Mouse (Mus musculus) monocyte, adult 5-6 weeks (primary cell): ENCODE results near the gene Cptp. TPM values are rescaled to one million over a fixed set of nuclear protein-coding genes. Genes with fewer than 3 reads are reported as not detected.

ENCODE experiments used
- ATAC-seq: fragments of 153-309, 156-312 bp; replicated peaks from 2 replicates; pipeline ENCODE4 v1.8.0; 2017; ENCODE audit warnings: mild to moderate bottlenecking; ENCODE audit not compliant: low TSS enrichment, insufficient number of reproducible peaks, severe bottlenecking, poor library complexity, low FRiP score
- total RNA-seq: library from RNA; stranded (forward); fragments of 200-1000, 200-491, 200-594 nt; gene quantifications from 3 replicates; pipeline ENCODE4 v1.2.3, GENCODE M21; 2017

Cptp gene
- total RNA-seq, 1 experiment from 2014 or later: 5.7 TPM

GRCm38 (mm10) chr4:155847591-155848352, 21.5 kb downstream of the Cptp start:
- ATAC-seq: no peak

GRCm38 (mm10) chr4:155846871-155847578, 22.2 kb downstream of the Cptp start, which contains the start of gene Dvl1:
Gene Dvl1 (plus strand): TSS chr4:155847402.
- peak; percentile 36 for ATAC-seq

- ATAC-seq: no peak
Observed at GRCm38 (mm10) chr4:155843231-155843630, 26.0 kb downstream of the Cptp start.

GRCm38 (mm10) chr4:155841651-155842270, 27.5 kb downstream of the Cptp start:
- no peak for ATAC-seq

DNA sequence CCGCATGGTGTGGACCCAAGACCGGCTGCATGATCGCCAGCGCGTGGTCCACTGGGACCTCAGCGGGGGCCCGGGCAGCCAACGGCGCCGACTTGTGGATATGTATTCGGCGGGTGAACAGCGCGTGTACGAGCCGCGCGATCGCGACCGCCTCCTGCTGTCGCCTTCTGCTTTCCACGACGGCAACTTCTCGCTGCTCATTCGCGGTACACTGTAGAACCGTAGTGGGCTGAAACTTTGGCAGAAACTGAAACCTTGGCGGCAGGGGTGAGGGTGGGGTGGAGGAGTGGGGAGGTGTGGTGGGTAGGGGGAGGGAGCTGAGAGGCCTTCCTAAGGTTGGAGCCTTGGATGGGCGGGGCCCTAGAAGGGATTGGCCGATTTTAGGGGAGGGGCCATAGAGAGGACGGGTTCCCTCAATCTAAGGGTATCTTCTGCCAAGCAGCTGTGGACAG, 28.2 kb downstream of the Cptp start:
- peak; percentile 68 for ATAC-seq

GRCm38 (mm10) chr4:155840076-155841002, 28.9 kb downstream of the Cptp start:
- no peak for ATAC-seq

DNA sequence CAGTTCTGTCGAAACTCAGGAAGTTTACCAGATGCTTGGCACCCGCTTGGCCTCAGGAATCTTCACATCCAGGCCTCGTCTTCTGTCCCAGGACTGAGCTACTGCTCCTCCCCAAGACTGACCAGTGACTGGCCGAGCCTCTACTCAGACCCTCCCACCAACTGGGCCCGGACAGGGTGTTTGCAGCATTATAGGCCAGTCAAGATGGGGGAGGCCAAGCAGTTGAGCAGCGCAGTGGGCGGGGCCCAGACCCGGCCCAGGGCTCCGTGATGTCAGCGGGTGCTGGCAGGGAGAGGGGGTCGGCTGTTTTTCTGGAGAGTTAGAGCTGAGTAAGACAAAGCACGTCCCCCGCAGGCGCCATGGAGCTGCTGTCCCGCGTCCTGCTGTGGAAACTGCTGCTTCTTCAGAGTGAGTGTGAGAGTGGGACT, 29.7 kb downstream of the Cptp start, which contains the start of gene Mxra8:
Gene Mxra8, plus strand, starts transcription at position 198 of the 428 bp plus-strand sequence.
- no peak for ATAC-seq

DNA sequence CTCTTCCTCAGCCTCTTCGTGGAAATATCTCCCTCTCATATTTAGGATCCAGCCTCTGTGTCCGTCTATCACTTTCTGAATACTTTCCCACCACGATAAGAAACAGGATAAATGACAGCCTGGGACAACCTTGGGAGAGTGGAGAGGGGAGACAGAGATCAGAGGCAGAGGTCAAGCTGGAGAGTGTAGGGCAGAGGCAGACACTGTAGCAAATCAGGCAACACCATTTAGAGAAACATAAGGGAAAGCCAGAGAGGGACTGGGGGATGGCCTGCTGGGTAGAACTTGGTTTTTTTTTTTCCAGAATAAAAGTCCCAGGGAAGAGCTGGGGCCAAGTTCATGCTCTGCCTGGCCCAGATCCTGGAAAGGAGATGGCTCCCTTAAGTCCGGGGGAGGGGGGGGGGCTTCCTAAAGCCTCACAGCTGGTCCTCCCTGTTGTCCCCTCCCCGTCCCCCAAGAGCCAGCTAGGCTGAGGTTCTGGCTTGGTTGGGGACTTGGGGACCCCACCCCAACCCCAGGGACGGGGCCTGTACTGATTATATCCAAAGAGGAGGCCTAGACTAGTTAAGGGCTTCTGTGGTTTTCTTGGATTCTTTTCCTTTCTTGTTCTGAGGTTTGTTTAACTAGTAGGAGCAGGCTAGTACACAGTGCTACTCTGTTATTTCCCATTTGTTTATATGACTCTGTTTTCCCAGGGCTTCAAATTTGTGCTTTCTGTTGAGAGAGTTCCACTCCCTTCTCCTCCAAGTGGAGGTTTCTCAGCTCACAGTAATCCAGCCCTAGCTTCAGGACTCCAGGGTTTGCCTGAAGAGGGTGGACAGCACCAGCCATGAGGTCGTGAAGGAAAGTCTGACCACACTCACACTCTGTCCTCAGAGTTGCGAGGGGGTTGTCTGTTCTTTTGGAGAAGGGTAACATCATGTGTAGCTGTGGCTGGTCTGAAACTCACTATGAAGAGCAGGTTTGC, 30.8 kb downstream of the Cptp start:
- ATAC-seq: no peak

DNA sequence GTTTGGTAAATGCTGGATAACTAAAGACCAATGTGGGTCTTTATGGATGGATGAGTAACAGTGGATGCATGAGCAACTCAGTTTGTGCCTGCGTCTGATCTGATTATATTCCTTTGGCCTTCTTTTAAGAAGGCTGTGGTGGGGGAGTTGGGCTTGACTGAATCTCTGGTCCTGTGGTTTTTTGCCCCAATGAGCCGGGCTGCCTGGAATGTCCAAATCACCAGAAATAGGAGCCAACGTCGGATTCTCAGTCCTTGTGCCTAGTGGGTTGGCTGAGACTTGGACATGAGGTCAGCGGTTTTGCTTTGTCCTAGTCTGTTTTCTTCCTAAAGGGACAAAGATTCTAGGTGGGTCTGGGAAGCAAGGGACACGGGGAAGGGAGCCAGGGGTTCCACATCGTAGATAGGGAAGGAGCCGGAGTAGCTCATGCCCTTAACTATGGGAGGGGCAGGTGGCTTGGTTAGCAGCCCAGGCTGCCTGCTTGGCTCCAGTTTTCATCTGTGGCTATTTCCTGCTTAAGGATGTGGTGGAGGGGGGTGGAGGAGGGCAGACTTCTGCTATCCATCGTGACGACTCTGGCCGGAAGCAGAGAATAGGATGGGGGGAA, 31.7 kb downstream of the Cptp start:
- ATAC-seq: no peak

DNA sequence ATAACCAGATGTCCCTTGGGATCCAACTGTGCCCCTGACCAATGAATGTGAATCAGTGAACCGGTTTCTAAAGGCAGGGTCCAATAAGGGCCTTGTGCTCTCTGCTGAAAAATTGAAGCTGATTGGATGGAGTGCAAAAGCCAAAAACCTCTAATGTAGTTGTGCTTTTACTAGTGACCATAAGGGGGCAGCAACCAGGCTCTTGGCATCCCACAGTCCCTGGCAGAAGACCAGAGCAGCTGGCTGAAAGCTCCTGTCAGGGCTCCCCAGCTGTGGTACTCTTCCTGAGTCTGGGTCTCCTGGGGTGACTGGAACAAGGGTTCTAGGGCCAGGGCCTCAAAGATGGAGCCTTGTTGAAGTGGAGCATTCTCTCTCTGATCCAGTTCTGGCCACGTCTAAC, 35.4 kb downstream of the Cptp start:
- peak; percentile 20 for ATAC-seq

DNA sequence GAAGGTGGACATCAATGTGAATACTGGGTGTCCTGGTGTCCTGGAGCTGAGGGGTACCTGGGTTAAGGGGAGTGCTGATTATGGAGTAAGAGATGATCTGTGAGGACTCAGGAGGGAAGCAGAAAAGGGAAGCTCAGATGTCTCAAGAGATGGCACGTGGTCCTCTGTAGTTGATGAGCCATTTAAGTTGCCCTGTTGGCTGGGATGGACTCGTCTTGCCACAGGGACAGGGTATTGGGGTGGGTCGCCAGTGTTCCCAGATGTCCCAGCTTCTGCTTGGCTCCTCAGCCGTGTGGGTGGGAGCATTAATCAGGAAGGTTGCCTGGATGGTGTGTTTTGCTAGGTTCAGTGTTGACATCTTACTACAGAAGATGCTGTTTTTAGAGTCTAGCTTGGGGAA, 36.0 kb downstream of the Cptp start:
- ATAC-seq: no peak

GRCm38 (mm10) chr4:155832321-155832720, 36.9 kb downstream of the Cptp start:
- ATAC-seq: no peak

GRCm38 (mm10) chr4:155831831-155832230, 37.4 kb downstream of the Cptp start:
- 0 out of 2 replicates have a peak, but pooled peaks have one; percentile 0 for ATAC-seq

GRCm38 (mm10) chr4:155831205-155831766, 38.0 kb downstream of the Cptp start, which contains the start of gene Aurkaip1:
Gene Aurkaip1 (plus strand): TSS chr4:155831272.
- ATAC-seq: peak; percentile 92

DNA sequence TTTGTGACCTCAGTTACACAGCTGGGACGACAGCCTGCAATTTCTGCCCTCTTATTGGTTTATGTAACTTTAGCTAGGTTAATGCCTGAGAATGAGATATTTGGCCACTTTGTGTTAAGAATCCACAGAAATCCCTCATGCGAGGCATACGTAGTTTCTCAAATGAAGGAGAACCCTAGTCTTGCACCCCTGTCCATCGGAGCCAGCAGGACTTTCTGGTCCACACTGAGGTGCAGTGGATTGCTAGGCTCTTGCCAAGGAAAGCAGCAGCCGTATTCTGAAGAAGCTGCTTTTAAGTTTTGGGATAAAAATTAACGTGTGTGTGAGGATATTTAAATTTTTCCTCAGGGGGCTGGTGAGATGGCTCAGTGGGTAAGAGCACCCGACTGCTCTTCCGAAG, 38.6 kb downstream of the Cptp start:
- no peak for ATAC-seq

GRCm38 (mm10) chr4:155829866-155830265, 39.4 kb downstream of the Cptp start:
- ATAC-seq: no peak

- ATAC-seq: no peak; the same call in 1 of the 2 replicates
Observed at GRCm38 (mm10) chr4:155823443-155823842, 45.8 kb downstream of the Cptp start.
